Mouse (Mus musculus) forebrain, postnatal 0 days (tissue): ENCODE results near the gene Neurl2. TPM values are rescaled to one million over a fixed set of nuclear protein-coding genes. Genes with fewer than 3 reads are reported as not detected.

ENCODE experiments used
- ATAC-seq: fragments of 200-750 bp; cut with Nextera tagmentation; 2 replicates; pipeline ENCODE4 v1.8.0; 2017; ENCODE audit warnings: mild to moderate bottlenecking, moderate library complexity
- DNase-seq: peaks from one replicate; pipeline ENCODE4 v3.0.0-alpha.2; 2015
- H3K27ac ChIP-seq: fragments of 300-500 bp; sonication (generic); 2 replicates; pipeline ENCODE4 v1.5.1; 2014; ENCODE audit warnings: low read depth, mild to moderate bottlenecking, antibody characterized with exemption, low read length, moderate library complexity, mixed read lengths
- H3K27me3 ChIP-seq: fragments of 300-500 bp; sonication (generic); 2 replicates; pipeline ENCODE4 v1.6.1; 2014; ENCODE audit warnings: mild to moderate bottlenecking, low read length, mixed read lengths; ENCODE audit not compliant: insufficient read depth
- H3K36me3 ChIP-seq: fragments of 300-500 bp; sonication (generic); 2 replicates; pipeline ENCODE4 v1.6.1; 2014; ENCODE audit warnings: mild to moderate bottlenecking, moderate library complexity; ENCODE audit not compliant: insufficient read depth
- H3K4me1 ChIP-seq: fragments of 300-500 bp; sonication (generic); 2 replicates; pipeline ENCODE4 v1.6.1; 2014; ENCODE audit warnings: antibody characterized with exemption; ENCODE audit not compliant: insufficient read depth
- H3K4me2 ChIP-seq: fragments of 300-500 bp; sonication (generic); 2 replicates; pipeline ENCODE4 v1.6.1; 2014; ENCODE audit warnings: low read depth, mild to moderate bottlenecking, moderate library complexity
- H3K4me3 ChIP-seq: fragments of 300-500 bp; sonication (generic); 2 replicates; pipeline ENCODE4 v1.5.1; 2014; ENCODE audit warnings: low read depth, low read length, mixed read lengths
- H3K9ac ChIP-seq: fragments of 300-500 bp; sonication (generic); 2 replicates; pipeline ENCODE4 v1.6.1; 2014; ENCODE audit warnings: mild to moderate bottlenecking
- H3K9me3 ChIP-seq: fragments of 300-500 bp; sonication (generic); 2 replicates; pipeline ENCODE4 v1.6.1; 2016; ENCODE audit warnings: low read length
- CTCF ChIP-seq: sonication (generic); IDR thresholded peaks from 2 replicates; pipeline ENCODE4 v1.5.1; 2016; ENCODE audit warnings: antibody characterized with exemption, control low read depth, low read depth
- WGBS: fragments of 180-500 bp; shearing (Covaris S2); extraction: QIAGEN DNeasy Blood & Tissue Kit; methylation state at CpG from one replicate; pipeline ENCODE4 v1.1.7; 2014; 5-methylcytosine and 5-hydroxymethylcytosine counted together
- polyA plus RNA-seq: library from polyadenylated mRNA; unstranded; fragments of >200 nt; fragmentation: Nextera tagmentation; extraction: Ambion mirVana; gene quantifications from 2 replicates; pipeline ENCODE4 v1.2.1, GENCODE M21; 2015
- total RNA-seq: library from RNA; depleted of rRNA; stranded (reverse); fragments of >200 nt; gene quantifications from 2 replicates; pipeline ENCODE4 v1.2.3, GENCODE M21; 2014

The Neurl2 gene
- total and polyA plus RNA-seq, 2 experiments from 2014 or later = 4.7 to 5.4 TPM

GRCm38 (mm10) chr2:164832032-164832747, 1.1 kb downstream of the Neurl2 start:
- ATAC-seq (no peak; the same call in 1 of the 2 replicates), DNase-seq (no peak)
- Histone ChIP-seq H3K4me3 (peak overlapping the region; percentile 64), H3K4me2 (peak overlapping the region; percentile 98), H3K9me3 (no peaks in the 10 kb centered on the region), H3K27me3 (no peaks in the 10 kb centered on the region), H3K27ac (peak overlapping the region; percentile 87), H3K36me3 (peaks cover 20% of the 10 kb centered on the region), H3K9ac (peak overlapping the region; percentile 70), H3K4me1 (peaks cover 11% of the 10 kb centered on the region; the same call in 1 of the 2 replicates)
- 65% methylated on average over 16 of the region's 16 CpGs for WGBS
- TF ChIP-seq CTCF = no peak

GRCm38 (mm10) chr2:164831029-164831428, 2.2 kb downstream of the Neurl2 start:
- WGBS = 88% methylated on average over 10 of the region's 10 CpGs
- Histone ChIP-seq H3K4me1 (peaks cover 11% of the 10 kb centered on the region; the same call in 1 of the 2 replicates), H3K9me3 (no peaks in the 10 kb centered on the region), H3K4me2 (no peak overlapping the region), H3K9ac (no peak overlapping the region), H3K27ac (no peak overlapping the region), H3K4me3 (no peak overlapping the region), H3K36me3 (peaks cover 21% of the 10 kb centered on the region), H3K27me3 (no peaks in the 10 kb centered on the region)
- no peak for TF ChIP-seq CTCF
- no peak for ATAC-seq
- no peak for DNase-seq

GRCm38 (mm10) chr2:164829090-164829489, 4.2 kb downstream of the Neurl2 start:
- Histone ChIP-seq H3K4me3 (no peak overlapping the region), H3K9ac (no peak overlapping the region), H3K4me2 (no peak overlapping the region), H3K36me3 (peaks cover 35% of the 10 kb centered on the region), H3K27me3 (no peaks in the 10 kb centered on the region), H3K27ac (no peak overlapping the region), H3K4me1 (peaks cover 6% of the 10 kb centered on the region), H3K9me3 (no peaks in the 10 kb centered on the region)
- ATAC-seq = no peak
- TF ChIP-seq CTCF = no peak
- 100% methylated on average over 1 of the region's 1 CpGs for WGBS
- DNase-seq = no peak

GRCm38 (mm10) chr2:164828437-164828836, 4.8 kb downstream of the Neurl2 start, which contains the start of gene Spata25:
TSS of gene Spata25 (minus strand) at chr2:164828537.
- H3K4me2 ChIP-seq = no peak within 1 kb of the TSS
- no peak within 1 kb of the TSS for H3K4me3 ChIP-seq
- no peaks in the 10 kb centered on the region for H3K9me3 ChIP-seq
- H3K27me3 ChIP-seq = no peaks in the 10 kb centered on the region
- peaks cover 12% of the 10 kb centered on the region for H3K4me1 ChIP-seq
- H3K27ac ChIP-seq = no peak within 1 kb of the TSS
- H3K9ac ChIP-seq = no peak within 1 kb of the TSS
- peaks cover 35% of the 10 kb centered on the region for H3K36me3 ChIP-seq
- no peak for DNase-seq
- no peak for ATAC-seq
- 90% methylated on average over 6 of the region's 6 CpGs for WGBS
- TF ChIP-seq CTCF = no peak

- 85% methylated on average over 16 of the region's 16 CpGs for WGBS
- ATAC-seq = no peak
- no peak overlapping the region for H3K27ac ChIP-seq
- no peak overlapping the region for H3K4me2 ChIP-seq
- TF ChIP-seq CTCF = no peak
- H3K27me3 ChIP-seq = no peaks in the 10 kb centered on the region
- DNase-seq = no peak
- H3K4me3 ChIP-seq = no peak overlapping the region
- H3K4me1 ChIP-seq = peaks cover 8% of the 10 kb centered on the region
- H3K9ac ChIP-seq = no peak overlapping the region
- peaks cover 35% of the 10 kb centered on the region for H3K36me3 ChIP-seq
- H3K9me3 ChIP-seq = no peaks in the 10 kb centered on the region
These were observed 6.0 kb downstream of the Neurl2 start for GRCm38 (mm10) chr2:164827146-164827850.

GRCm38 (mm10) chr2:164825521-164825920, 7.7 kb downstream of the Neurl2 start:
- H3K27ac ChIP-seq = no peak overlapping the region
- 96% methylated on average over 17 of the region's 17 CpGs for WGBS

GRCm38 (mm10) chr2:164823969-164824368, 9.3 kb downstream of the Neurl2 start:
- WGBS = 93% methylated on average over 4 of the region's 4 CpGs
- no peak overlapping the region for H3K9ac ChIP-seq
- H3K27ac ChIP-seq = no peak overlapping the region; the same call in 1 of the 2 replicates
- H3K27me3 ChIP-seq = no peaks in the 10 kb centered on the region
- TF ChIP-seq CTCF = no peak
- DNase-seq = no peak
- no peaks in the 10 kb centered on the region for H3K9me3 ChIP-seq
- peaks cover 56% of the 10 kb centered on the region for H3K36me3 ChIP-seq
- no peak overlapping the region; the same call in 1 of the 2 replicates for H3K4me2 ChIP-seq
- no peak overlapping the region for H3K4me3 ChIP-seq
- peaks cover 8% of the 10 kb centered on the region for H3K4me1 ChIP-seq
- no peak for ATAC-seq

More at GRCm38 (mm10) chr2:164825521-164825920, 7.7 kb downstream of the Neurl2 start:
- H3K4me1 ChIP-seq = peaks cover 8% of the 10 kb centered on the region
- TF ChIP-seq CTCF = no peak
- H3K27me3 ChIP-seq = no peaks in the 10 kb centered on the region
- H3K4me2 ChIP-seq = no peak overlapping the region
- no peak overlapping the region for H3K4me3 ChIP-seq
- ATAC-seq (no peak), DNase-seq (no peak)
- no peak overlapping the region for H3K9ac ChIP-seq
- H3K36me3 ChIP-seq = peaks cover 49% of the 10 kb centered on the region
- H3K9me3 ChIP-seq = no peaks in the 10 kb centered on the region
